Mouse (Mus musculus): Measurements from ENCODE around the gene Il16. TPM values are rescaled to one million over a fixed set of nuclear protein-coding genes. Genes with fewer than 3 reads are reported as not detected.
A peak's percentile ranks its signal among the peaks of the same experiment; 100 is the strongest.

Gene Il16
- polyA plus RNA-seq, 1 experiment from 2014 or later, result 8.3 TPM

GRCm38 (mm10) chr7:83635726-83636125 is 109.8 kb downstream of the Il16 start:
- Histone ChIP-seq H3K9ac (ENCODE audit: low read depth, low read length) (no peak overlapping the region), H3K27me3 (ENCODE audit: control insufficient read depth, insufficient read depth, low read depth, low read length) (no peaks in the 10 kb centered on the region), H3K4me3 (ENCODE audit: low read depth, low read length) (no peak overlapping the region), H3K4me1 (ENCODE audit: control insufficient read depth, low read depth, low read length) (peaks cover 15% of the 10 kb centered on the region), H3K36me3 (ENCODE audit: control insufficient read depth, insufficient read depth) (no peaks in the 10 kb centered on the region), H3K27ac (ENCODE audit: low read length) (no peak overlapping the region), H3K4me2 (ENCODE audit: low read depth, low read length) (no peak overlapping the region), H3K9me3 (replicated peaks; ENCODE audit: control insufficient read depth, low read length) (no peaks in the 10 kb centered on the region)
- WGBS (ENCODE audit: insufficient replicate concordance), result 56% methylated on average over 2 of the region's 2 CpGs
- no peak for ATAC-seq (ENCODE audit: low read depth)

GRCm38 (mm10) chr7:83633856-83634255 is 111.7 kb downstream of the Il16 start:
- WGBS (ENCODE audit: insufficient replicate concordance), result 65% methylated on average over 6 of the region's 6 CpGs
- Histone ChIP-seq H3K4me3 (ENCODE audit: low read depth, low read length) (no peak overlapping the region), H3K9ac (ENCODE audit: low read depth, low read length) (no peak overlapping the region), H3K27me3 (ENCODE audit: control insufficient read depth, insufficient read depth, low read depth, low read length) (no peaks in the 10 kb centered on the region), H3K36me3 (ENCODE audit: control insufficient read depth, insufficient read depth) (no peaks in the 10 kb centered on the region), H3K4me1 (ENCODE audit: control insufficient read depth, low read depth, low read length) (peaks cover 15% of the 10 kb centered on the region), H3K4me2 (ENCODE audit: low read depth, low read length) (no peak overlapping the region), H3K27ac (ENCODE audit: low read length) (no peak overlapping the region), H3K9me3 (replicated peaks; ENCODE audit: control insufficient read depth, low read length) (no peaks in the 10 kb centered on the region)
- no peak for ATAC-seq (ENCODE audit: low read depth)

DNA sequence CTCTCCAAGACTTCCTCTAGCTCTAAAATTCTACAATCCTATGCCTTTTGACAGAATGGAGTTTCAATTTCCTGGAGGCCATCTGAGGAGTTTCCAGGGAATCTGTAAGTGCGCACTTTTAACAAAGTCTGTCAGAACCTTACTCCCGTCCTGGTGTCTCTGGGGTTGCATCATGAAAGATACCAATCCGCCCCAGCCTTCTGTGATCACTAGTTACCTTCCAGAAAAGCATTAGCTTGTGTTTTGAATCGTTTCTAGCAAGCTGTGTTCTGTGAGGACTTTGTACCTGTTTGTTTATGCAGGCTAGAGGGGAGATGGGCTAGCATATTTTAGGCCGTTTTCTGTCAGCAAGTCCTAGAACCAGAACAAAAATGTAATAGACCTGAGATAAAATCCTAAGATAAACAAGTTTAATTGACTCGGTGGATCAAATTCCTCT is 112.8 kb downstream of the Il16 start:
- no peak for ATAC-seq (ENCODE audit: low read depth)
- peaks cover 15% of the 10 kb centered on the region for H3K4me1 ChIP-seq (ENCODE audit: control insufficient read depth, low read depth, low read length)
- H3K36me3 ChIP-seq (ENCODE audit: control insufficient read depth, insufficient read depth), result no peaks in the 10 kb centered on the region
- no peaks in the 10 kb centered on the region for H3K9me3 ChIP-seq (replicated peaks; ENCODE audit: control insufficient read depth, low read length)
- H3K27ac ChIP-seq (ENCODE audit: low read length), result peak overlapping the region; percentile 51
- H3K4me2 ChIP-seq (ENCODE audit: low read depth, low read length), result peak overlapping the region; percentile 73
- 48% methylated on average over 6 of the region's 6 CpGs for WGBS (ENCODE audit: insufficient replicate concordance)
- H3K27me3 ChIP-seq (ENCODE audit: control insufficient read depth, insufficient read depth, low read depth, low read length), result no peaks in the 10 kb centered on the region
- H3K4me3 ChIP-seq (ENCODE audit: low read depth, low read length), result peak overlapping the region; percentile 67
- peak overlapping the region; percentile 65; the same call in 1 of the 2 replicates for H3K9ac ChIP-seq (ENCODE audit: low read depth, low read length)

GRCm38 (mm10) chr7:83631828-83632681 is 113.5 kb downstream of the Il16 start, which contains the start of gene Stard5:
Gene Stard5, plus strand, starts transcription at chr7:83631959.
- Histone ChIP-seq H3K4me2 (ENCODE audit: low read depth, low read length) (peak within 1 kb of the TSS; percentile 73), H3K27me3 (ENCODE audit: control insufficient read depth, insufficient read depth, low read depth, low read length) (no peaks in the 10 kb centered on the region), H3K4me1 (ENCODE audit: control insufficient read depth, low read depth, low read length) (peaks cover 15% of the 10 kb centered on the region), H3K27ac (ENCODE audit: low read length) (peak within 1 kb of the TSS; percentile 40), H3K36me3 (ENCODE audit: control insufficient read depth, insufficient read depth) (no peaks in the 10 kb centered on the region), H3K9me3 (replicated peaks; ENCODE audit: control insufficient read depth, low read length) (no peaks in the 10 kb centered on the region), H3K4me3 (ENCODE audit: low read depth, low read length) (peak within 1 kb of the TSS; percentile 67), H3K9ac (ENCODE audit: low read depth, low read length) (peak within 1 kb of the TSS; percentile 65)
- ATAC-seq (ENCODE audit: low read depth), result peak; percentile 94
- 2% methylated on average over 35 of the region's 35 CpGs for WGBS (ENCODE audit: insufficient replicate concordance)

GRCm38 (mm10) chr7:83631073-83631827 is 114.3 kb downstream of the Il16 start:
- Histone ChIP-seq H3K4me1 (ENCODE audit: control insufficient read depth, low read depth, low read length) (peaks cover 15% of the 10 kb centered on the region), H3K36me3 (ENCODE audit: control insufficient read depth, insufficient read depth) (no peaks in the 10 kb centered on the region), H3K9ac (ENCODE audit: low read depth, low read length) (peak overlapping the region; percentile 63), H3K9me3 (replicated peaks; ENCODE audit: control insufficient read depth, low read length) (no peaks in the 10 kb centered on the region), H3K27me3 (ENCODE audit: control insufficient read depth, insufficient read depth, low read depth, low read length) (no peaks in the 10 kb centered on the region), H3K27ac (ENCODE audit: low read length) (no peak overlapping the region), H3K4me2 (ENCODE audit: low read depth, low read length) (peak overlapping the region; percentile 73), H3K4me3 (ENCODE audit: low read depth, low read length) (peak overlapping the region; percentile 67)
- 6% methylated on average over 11 of the region's 11 CpGs for WGBS (ENCODE audit: insufficient replicate concordance)
- peak; percentile 20 for ATAC-seq (ENCODE audit: low read depth)

DNA sequence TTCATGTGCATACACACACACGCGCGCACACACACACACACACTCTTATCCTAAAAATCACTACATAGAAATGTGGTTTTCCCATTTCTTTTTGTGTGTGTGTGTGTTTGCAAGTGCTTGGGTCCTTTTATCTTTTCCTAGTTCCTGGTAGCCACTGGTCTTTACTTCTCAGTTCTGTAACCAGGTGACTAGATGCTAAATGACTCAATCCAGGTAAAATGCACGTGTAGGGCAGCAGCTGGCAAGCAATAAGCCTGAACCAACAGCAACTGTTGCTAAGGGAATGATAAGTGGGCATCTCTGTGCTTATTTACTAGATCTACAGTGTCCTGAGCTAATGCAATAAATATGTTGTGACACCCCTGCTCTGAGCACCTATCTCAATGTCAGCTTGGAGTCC is 118.2 kb downstream of the Il16 start:
- 74% methylated on average over 4 of the region's 4 CpGs for WGBS (ENCODE audit: insufficient replicate concordance)
- Histone ChIP-seq H3K27me3 (ENCODE audit: control insufficient read depth, insufficient read depth, low read depth, low read length) (no peaks in the 10 kb centered on the region), H3K9ac (ENCODE audit: low read depth, low read length) (no peak overlapping the region), H3K4me1 (ENCODE audit: control insufficient read depth, low read depth, low read length) (peaks cover 3% of the 10 kb centered on the region), H3K9me3 (replicated peaks; ENCODE audit: control insufficient read depth, low read length) (no peaks in the 10 kb centered on the region), H3K4me2 (ENCODE audit: low read depth, low read length) (no peak overlapping the region), H3K36me3 (ENCODE audit: control insufficient read depth, insufficient read depth) (no peaks in the 10 kb centered on the region), H3K27ac (ENCODE audit: low read length) (no peak overlapping the region), H3K4me3 (ENCODE audit: low read depth, low read length) (no peak overlapping the region)
- no peak for ATAC-seq (ENCODE audit: low read depth)

GRCm38 (mm10) chr7:83626557-83627257 is 118.8 kb downstream of the Il16 start:
- H3K4me1 ChIP-seq (ENCODE audit: control insufficient read depth, low read depth, low read length), result peaks cover 2% of the 10 kb centered on the region
- no peaks in the 10 kb centered on the region for H3K9me3 ChIP-seq (replicated peaks; ENCODE audit: control insufficient read depth, low read length)
- no peak for ATAC-seq (ENCODE audit: low read depth)
- H3K27ac ChIP-seq (ENCODE audit: low read length), result no peak overlapping the region
- H3K4me3 ChIP-seq (ENCODE audit: low read depth, low read length), result no peak overlapping the region
- H3K36me3 ChIP-seq (ENCODE audit: control insufficient read depth, insufficient read depth), result no peaks in the 10 kb centered on the region
- no peak overlapping the region for H3K4me2 ChIP-seq (ENCODE audit: low read depth, low read length)
- WGBS (ENCODE audit: insufficient replicate concordance), result 53% methylated on average over 8 of the region's 8 CpGs
- H3K27me3 ChIP-seq (ENCODE audit: control insufficient read depth, insufficient read depth, low read depth, low read length), result no peaks in the 10 kb centered on the region
- H3K9ac ChIP-seq (ENCODE audit: low read depth, low read length), result no peak overlapping the region

DNA sequence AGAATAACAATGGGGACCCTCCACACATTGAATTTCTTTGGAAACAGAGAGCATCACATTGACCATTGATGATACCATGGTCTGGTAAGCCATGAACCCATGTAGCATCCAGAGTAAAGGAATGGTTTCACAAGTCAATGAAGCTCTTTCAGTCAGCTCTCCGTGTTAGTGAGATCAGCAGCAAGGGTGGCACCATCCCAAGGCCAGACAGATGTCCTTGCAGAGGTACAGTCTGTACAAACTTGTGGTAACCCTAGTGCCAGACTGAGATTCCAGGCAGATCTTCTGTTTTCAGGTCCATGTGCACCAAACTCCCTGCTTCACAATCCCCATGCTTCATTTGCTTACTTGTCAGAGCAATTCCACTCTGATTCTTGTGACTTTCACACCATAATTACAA is 121.5 kb downstream of the Il16 start:
- Histone ChIP-seq H3K4me3 (ENCODE audit: low read depth, low read length) (no peak overlapping the region), H3K27me3 (ENCODE audit: control insufficient read depth, insufficient read depth, low read depth, low read length) (no peaks in the 10 kb centered on the region), H3K27ac (ENCODE audit: low read length) (no peak overlapping the region), H3K9ac (ENCODE audit: low read depth, low read length) (no peak overlapping the region), H3K4me2 (ENCODE audit: low read depth, low read length) (no peak overlapping the region), H3K4me1 (ENCODE audit: control insufficient read depth, low read depth, low read length) (no peaks in the 10 kb centered on the region), H3K9me3 (replicated peaks; ENCODE audit: control insufficient read depth, low read length) (no peaks in the 10 kb centered on the region), H3K36me3 (ENCODE audit: control insufficient read depth, insufficient read depth) (no peaks in the 10 kb centered on the region)
- WGBS (ENCODE audit: insufficient replicate concordance), result 50% methylated on average over 1 of the region's 1 CpGs
- no peak for ATAC-seq (ENCODE audit: low read depth)
